Mouse (Mus musculus): ENCODE results near the gene Naaa. TPM values are rescaled to one million over a fixed set of nuclear protein-coding genes. Genes with fewer than 3 reads are reported as not detected.

The Naaa gene
- polyA plus RNA-seq (2016; fragmentation: Nextera tagmentation; extraction: Ambion mirVana), result 2.6 and 3.3 TPM in 2 replicates

- Histone ChIP-seq H3K4me1 (peaks cover 17% of the 10 kb centered on the region), H3K9me3 (no peaks in the 10 kb centered on the region), H3K27me3 (ENCODE audit: poor library complexity, severe bottlenecking) (peaks cover 23% of the 10 kb centered on the region), H3K4me3 (peak within 1 kb of the TSS; percentile 81), H3K27ac (peak within 1 kb of the TSS; percentile 70), H3K36me3 (replicated peaks) (no peaks in the 10 kb centered on the region)
- peak; percentile 82 for DNase-seq (ENCODE audit: extremely low spot score, low spot score)
- 3% methylated on average over 54 of the region's 54 CpGs for WGBS
Measured at GRCm38 (mm10) chr5:92277437-92278394, at the start of gene Naaa. Gene Naaa, minus strand, starts transcription at chr5:92278170.

GRCm38 (mm10) chr5:92327367-92327766 lies 49.4 kb upstream of the Naaa start:
- H3K4me3 ChIP-seq, result no peak overlapping the region
- no peaks in the 10 kb centered on the region for H3K27me3 ChIP-seq (ENCODE audit: poor library complexity, severe bottlenecking)
- DNase-seq (ENCODE audit: extremely low spot score, low spot score), result no peak
- H3K27ac ChIP-seq, result no peak overlapping the region
- no peaks in the 10 kb centered on the region for H3K9me3 ChIP-seq
- H3K4me1 ChIP-seq, result no peaks in the 10 kb centered on the region
- 87% methylated on average over 6 of the region's 6 CpGs for WGBS
- no peaks in the 10 kb centered on the region for H3K36me3 ChIP-seq (replicated peaks)

- no peaks in the 10 kb centered on the region for H3K36me3 ChIP-seq (replicated peaks)
- no peak overlapping the region for H3K4me3 ChIP-seq
- WGBS, result 91% methylated on average over 5 of the region's 5 CpGs
- no peaks in the 10 kb centered on the region for H3K4me1 ChIP-seq
- DNase-seq (ENCODE audit: extremely low spot score, low spot score), result no peak
- no peak overlapping the region for H3K27ac ChIP-seq
- no peaks in the 10 kb centered on the region for H3K27me3 ChIP-seq (ENCODE audit: poor library complexity, severe bottlenecking)
- H3K9me3 ChIP-seq, result no peaks in the 10 kb centered on the region
Measured at GRCm38 (mm10) chr5:92323264-92323663, 45.3 kb upstream of the Naaa start.

- no peak overlapping the region for H3K27ac ChIP-seq
- no peak for DNase-seq (ENCODE audit: extremely low spot score, low spot score)
- WGBS, result 89% methylated on average over 4 of the region's 4 CpGs
- no peaks in the 10 kb centered on the region for H3K9me3 ChIP-seq
- H3K4me3 ChIP-seq, result no peak overlapping the region
- H3K4me1 ChIP-seq, result no peaks in the 10 kb centered on the region
- no peaks in the 10 kb centered on the region for H3K36me3 ChIP-seq (replicated peaks)
- no peaks in the 10 kb centered on the region for H3K27me3 ChIP-seq (ENCODE audit: poor library complexity, severe bottlenecking)
Measured at GRCm38 (mm10) chr5:92322612-92323011, 44.6 kb upstream of the Naaa start.

- WGBS, result 77% methylated on average over 8 of the region's 8 CpGs
- Histone ChIP-seq H3K27me3 (ENCODE audit: poor library complexity, severe bottlenecking) (no peaks in the 10 kb centered on the region), H3K4me1 (no peaks in the 10 kb centered on the region), H3K9me3 (no peaks in the 10 kb centered on the region), H3K4me3 (no peak overlapping the region), H3K27ac (no peak overlapping the region), H3K36me3 (replicated peaks) (no peaks in the 10 kb centered on the region)
- no peak for DNase-seq (ENCODE audit: extremely low spot score, low spot score)
Measured at GRCm38 (mm10) chr5:92321631-92322400, 43.8 kb upstream of the Naaa start.

GRCm38 (mm10) chr5:92318596-92318995 lies 40.6 kb upstream of the Naaa start:
- H3K4me1 ChIP-seq, result no peaks in the 10 kb centered on the region
- no peaks in the 10 kb centered on the region for H3K27me3 ChIP-seq (ENCODE audit: poor library complexity, severe bottlenecking)
- WGBS, result 96% methylated on average over 14 of the region's 14 CpGs
- no peak overlapping the region for H3K4me3 ChIP-seq
- H3K9me3 ChIP-seq, result no peaks in the 10 kb centered on the region
- DNase-seq (ENCODE audit: extremely low spot score, low spot score), result no peak
- no peak overlapping the region for H3K27ac ChIP-seq
- no peaks in the 10 kb centered on the region for H3K36me3 ChIP-seq (replicated peaks)

GRCm38 (mm10) chr5:92318119-92318518 lies 40.1 kb upstream of the Naaa start:
- Histone ChIP-seq H3K27me3 (ENCODE audit: poor library complexity, severe bottlenecking) (no peaks in the 10 kb centered on the region), H3K4me1 (no peaks in the 10 kb centered on the region), H3K4me3 (no peak overlapping the region), H3K9me3 (no peaks in the 10 kb centered on the region), H3K36me3 (replicated peaks) (no peaks in the 10 kb centered on the region), H3K27ac (no peak overlapping the region)
- DNase-seq (ENCODE audit: extremely low spot score, low spot score), result no peak
- WGBS, result 91% methylated on average over 7 of the region's 7 CpGs

- H3K9me3 ChIP-seq, result no peaks in the 10 kb centered on the region
- no peaks in the 10 kb centered on the region for H3K36me3 ChIP-seq (replicated peaks)
- no peak overlapping the region for H3K27ac ChIP-seq
- H3K4me3 ChIP-seq, result no peak overlapping the region
- no peaks in the 10 kb centered on the region for H3K27me3 ChIP-seq (ENCODE audit: poor library complexity, severe bottlenecking)
- H3K4me1 ChIP-seq, result peaks cover 14% of the 10 kb centered on the region
- DNase-seq (ENCODE audit: extremely low spot score, low spot score), result no peak
- 87% methylated on average over 7 of the region's 7 CpGs for WGBS
Measured at GRCm38 (mm10) chr5:92313776-92314175, 35.8 kb upstream of the Naaa start.

- 14% methylated on average over 13 of the region's 13 CpGs for WGBS
- H3K27ac ChIP-seq, result no peak overlapping the region
- no peaks in the 10 kb centered on the region for H3K27me3 ChIP-seq (ENCODE audit: poor library complexity, severe bottlenecking)
- no peaks in the 10 kb centered on the region for H3K9me3 ChIP-seq
- H3K36me3 ChIP-seq (replicated peaks), result peaks cover 3% of the 10 kb centered on the region
- no peak overlapping the region for H3K4me3 ChIP-seq
- peak; percentile 69 for DNase-seq (ENCODE audit: extremely low spot score, low spot score)
- peaks cover 23% of the 10 kb centered on the region for H3K4me1 ChIP-seq
Measured at GRCm38 (mm10) chr5:92312046-92312715, 34.2 kb upstream of the Naaa start.

GRCm38 (mm10) chr5:92309681-92310511 lies 31.9 kb upstream of the Naaa start, which contains the start of gene Sdad1:
Gene Sdad1, minus strand, starts transcription at chr5:92310479.
- H3K9me3 ChIP-seq, result no peaks in the 10 kb centered on the region
- DNase-seq (ENCODE audit: extremely low spot score, low spot score), result peak; percentile 93
- WGBS, result 2% methylated on average over 41 of the region's 41 CpGs
- H3K4me3 ChIP-seq, result peak within 1 kb of the TSS; percentile 68
- peaks cover 26% of the 10 kb centered on the region for H3K36me3 ChIP-seq (replicated peaks)
- no peaks in the 10 kb centered on the region for H3K27me3 ChIP-seq (ENCODE audit: poor library complexity, severe bottlenecking)
- H3K4me1 ChIP-seq, result peaks cover 23% of the 10 kb centered on the region
- peak within 1 kb of the TSS; percentile 86 for H3K27ac ChIP-seq

- no peak overlapping the region for H3K27ac ChIP-seq
- no peaks in the 10 kb centered on the region for H3K27me3 ChIP-seq (ENCODE audit: poor library complexity, severe bottlenecking)
- no peak for DNase-seq (ENCODE audit: extremely low spot score, low spot score)
- no peak overlapping the region for H3K4me3 ChIP-seq
- H3K36me3 ChIP-seq (replicated peaks), result peaks cover 82% of the 10 kb centered on the region
- no peaks in the 10 kb centered on the region for H3K9me3 ChIP-seq
- H3K4me1 ChIP-seq, result peaks cover 13% of the 10 kb centered on the region
- WGBS, result 90% methylated on average over 3 of the region's 3 CpGs
Measured at GRCm38 (mm10) chr5:92304291-92304690, 26.3 kb upstream of the Naaa start.

Data from forebrain, embryonic 10.5 days (tissue).